Mouse (Mus musculus) liver, adult 2 months (tissue): ENCODE measurements around the gene Pigm. TPM values are rescaled to one million over a fixed set of nuclear protein-coding genes. Genes with fewer than 3 reads are reported as not detected.
A peak's percentile ranks its signal among the peaks of the same experiment; 100 is the strongest.

Experiments
- DNase-seq: peaks from one replicate; pipeline ENCODE4 v3.0.0-alpha.2; 2011; ENCODE audit warnings: low read depth, low spot score; ENCODE audit errors: extremely low read depth
- H3K27ac ChIP-seq: fragments of 200-500 bp; replicated peaks from 2 replicates; pipeline ENCODE4 v1.5.1; 2012; ENCODE audit warnings: low read depth, mild to moderate bottlenecking, control low read depth, inconsistent platforms, low read length; ENCODE audit not compliant: insufficient read depth
- H3K27me3 ChIP-seq: fragments of 200-500 bp; 2 replicates; pipeline ENCODE4 v1.6.1; 2012; ENCODE audit warnings: mild to moderate bottlenecking, moderate library complexity, low read length, inconsistent platforms; ENCODE audit not compliant: control insufficient read depth, insufficient read depth
- H3K36me3 ChIP-seq: fragments of 200-500 bp; 2 replicates; pipeline ENCODE4 v1.6.1; 2012; ENCODE audit warnings: low read length, inconsistent platforms; ENCODE audit not compliant: control insufficient read depth, insufficient read depth
- H3K4me1 ChIP-seq: fragments of 200-500 bp; 2 replicates; pipeline ENCODE4 v1.6.1; 2011; ENCODE audit warnings: low read length; ENCODE audit not compliant: control insufficient read depth, insufficient read depth
- H3K4me3 ChIP-seq: fragments of 200-500 bp; 2 replicates; pipeline ENCODE4 v1.5.1; 2011; ENCODE audit warnings: low read depth, mild to moderate bottlenecking, control low read depth, low read length, moderate library complexity; ENCODE audit not compliant: insufficient read depth
- H3K79me2 ChIP-seq: fragments of 200-500 bp; 2 replicates; pipeline ENCODE4 v1.6.1; 2012; ENCODE audit warnings: inconsistent platforms, mild to moderate bottlenecking, low read length, moderate library complexity; ENCODE audit not compliant: control insufficient read depth, insufficient read depth
- H3K9ac ChIP-seq: fragments of 200-500 bp; 2 replicates; pipeline ENCODE4 v1.6.1; 2012; ENCODE audit warnings: low read depth, mild to moderate bottlenecking, control low read depth, inconsistent platforms, low read length
- CTCF ChIP-seq: fragments of 200-500 bp; IDR thresholded peaks from 2 replicates; pipeline ENCODE4 v1.5.1; 2011; ENCODE audit warnings: low read depth, low read length, control low read depth
- POLR2A ChIP-seq: fragments of 200-500 bp; IDR thresholded peaks from 2 replicates; pipeline ENCODE4 v1.6.1; 2011; ENCODE audit warnings: low read length, control low read depth; ENCODE audit not compliant: insufficient read depth; ENCODE audit errors: extremely low read depth
- WGBS: fragments of 180-500 bp; shearing (Covaris S2); methylation state at CpG from one replicate; pipeline ENCODE4 v1.1.7; 2018; 5-methylcytosine and 5-hydroxymethylcytosine counted together
- polyA plus RNA-seq: library from polyadenylated mRNA; depleted of rRNA; stranded (reverse); fragments of >200 nt; gene quantifications from 2 replicates; pipeline ENCODE4 v1.2.3, GENCODE M21; 2012
- total RNA-seq: library from RNA; depleted of rRNA; stranded (reverse); fragments of >200 nt; gene quantifications from 2 replicates; pipeline ENCODE4 v1.2.3, GENCODE M21; 2014

Pigm gene
- total and polyA plus RNA-seq, 2 experiments, result 3.7 to 4.4 TPM

- TF ChIP-seq POLR2A (no peak), CTCF (no peak)
- peaks cover 1% of the 10 kb centered on the region; the same call in 1 of the 2 replicates for H3K4me1 ChIP-seq
- no peak within 1 kb of the TSS for H3K27ac ChIP-seq
- DNase-seq, result no peak
- H3K79me2 ChIP-seq, result no peaks in the 10 kb centered on the region
- no peak within 1 kb of the TSS for H3K4me3 ChIP-seq
- peaks cover 6% of the 10 kb centered on the region; the same call in 1 of the 2 replicates for H3K27me3 ChIP-seq
- no peaks in the 10 kb centered on the region for H3K36me3 ChIP-seq
- 35% methylated on average over 9 of the region's 9 CpGs for WGBS
- no peak within 1 kb of the TSS for H3K9ac ChIP-seq
These were observed 47.2 kb upstream of the Pigm start, which contains the start of gene Kcnj9 for GRCm38 (mm10) chr1:172329131-172329530. TSS of gene Kcnj9 (minus strand) at chr1:172329318.

GRCm38 (mm10) chr1:172329616-172330015 is 46.7 kb upstream of the Pigm start:
- H3K9ac ChIP-seq, result no peak overlapping the region
- H3K27me3 ChIP-seq, result peaks cover 6% of the 10 kb centered on the region; the same call in 1 of the 2 replicates
- H3K36me3 ChIP-seq, result no peaks in the 10 kb centered on the region
- H3K4me3 ChIP-seq, result no peak overlapping the region
- no peak overlapping the region for H3K27ac ChIP-seq
- no peaks in the 10 kb centered on the region for H3K79me2 ChIP-seq
- TF ChIP-seq CTCF (no peak), POLR2A (no peak)
- H3K4me1 ChIP-seq, result peaks cover 1% of the 10 kb centered on the region; the same call in 1 of the 2 replicates
- DNase-seq, result no peak
- WGBS, result 69% methylated on average over 6 of the region's 6 CpGs

- no peak for TF ChIP-seq POLR2A
- no peak for TF ChIP-seq CTCF
- WGBS, result 72% methylated on average over 8 of the region's 8 CpGs
- DNase-seq, result no peak
- H3K4me3 ChIP-seq, result no peak overlapping the region
- no peaks in the 10 kb centered on the region for H3K27me3 ChIP-seq
- H3K27ac ChIP-seq, result no peak overlapping the region
- no peaks in the 10 kb centered on the region for H3K4me1 ChIP-seq
- H3K36me3 ChIP-seq, result no peaks in the 10 kb centered on the region
- H3K9ac ChIP-seq, result no peak overlapping the region
- no peaks in the 10 kb centered on the region for H3K79me2 ChIP-seq
These were observed 44.9 kb upstream of the Pigm start for GRCm38 (mm10) chr1:172331422-172331947.

GRCm38 (mm10) chr1:172332925-172333324 is 43.4 kb upstream of the Pigm start:
- H3K9ac ChIP-seq, result no peak overlapping the region
- no peak for DNase-seq
- no peaks in the 10 kb centered on the region for H3K79me2 ChIP-seq
- H3K27me3 ChIP-seq, result no peaks in the 10 kb centered on the region; the same call in 1 of the 2 replicates
- H3K4me3 ChIP-seq, result no peak overlapping the region
- no peaks in the 10 kb centered on the region for H3K4me1 ChIP-seq
- no peaks in the 10 kb centered on the region for H3K36me3 ChIP-seq
- 81% methylated on average over 2 of the region's 2 CpGs for WGBS
- TF ChIP-seq CTCF (no peak), POLR2A (no peak)
- H3K27ac ChIP-seq, result no peak overlapping the region

- Histone ChIP-seq H3K4me3 (no peak overlapping the region), H3K27ac (no peak overlapping the region), H3K9ac (no peak overlapping the region), H3K79me2 (no peaks in the 10 kb centered on the region), H3K36me3 (no peaks in the 10 kb centered on the region), H3K27me3 (no peaks in the 10 kb centered on the region; the same call in 1 of the 2 replicates), H3K4me1 (no peaks in the 10 kb centered on the region)
- WGBS, result 22% methylated on average over 3 of the region's 3 CpGs
- DNase-seq, result no peak
- no peak for TF ChIP-seq POLR2A
- peak; percentile 7; the same call in 1 of the 2 replicates for TF ChIP-seq CTCF
These were observed 42.8 kb upstream of the Pigm start for GRCm38 (mm10) chr1:172333512-172333911.

- WGBS, result 59% methylated on average over 15 of the region's 15 CpGs
- H3K27me3 ChIP-seq, result peaks cover 5% of the 10 kb centered on the region
These were observed 40.5 kb upstream of the Pigm start for GRCm38 (mm10) chr1:172335804-172336203.

More at GRCm38 (mm10) chr1:172335804-172336203, 40.5 kb upstream of the Pigm start:
- no peak overlapping the region for H3K9ac ChIP-seq
- no peaks in the 10 kb centered on the region for H3K36me3 ChIP-seq
- H3K79me2 ChIP-seq, result no peaks in the 10 kb centered on the region
- DNase-seq, result no peak
- no peaks in the 10 kb centered on the region for H3K4me1 ChIP-seq
- H3K4me3 ChIP-seq, result no peak overlapping the region
- H3K27ac ChIP-seq, result no peak overlapping the region
- TF ChIP-seq CTCF (no peak), POLR2A (no peak)
